Mouse (Mus musculus): ENCODE measurements at regions not wholly inside any gene's neighbourhood (a gene's known extent, or its start where the extent isn't known, plus 50 kb on each side); places are given as distances from the start of the nearest gene placed in this dataset.
"Not testable (repeated sequence)": the region's sequence is repeated elsewhere in the genome, so short reads cannot be mapped to it uniquely, and the experiment has no call there.

DNA sequence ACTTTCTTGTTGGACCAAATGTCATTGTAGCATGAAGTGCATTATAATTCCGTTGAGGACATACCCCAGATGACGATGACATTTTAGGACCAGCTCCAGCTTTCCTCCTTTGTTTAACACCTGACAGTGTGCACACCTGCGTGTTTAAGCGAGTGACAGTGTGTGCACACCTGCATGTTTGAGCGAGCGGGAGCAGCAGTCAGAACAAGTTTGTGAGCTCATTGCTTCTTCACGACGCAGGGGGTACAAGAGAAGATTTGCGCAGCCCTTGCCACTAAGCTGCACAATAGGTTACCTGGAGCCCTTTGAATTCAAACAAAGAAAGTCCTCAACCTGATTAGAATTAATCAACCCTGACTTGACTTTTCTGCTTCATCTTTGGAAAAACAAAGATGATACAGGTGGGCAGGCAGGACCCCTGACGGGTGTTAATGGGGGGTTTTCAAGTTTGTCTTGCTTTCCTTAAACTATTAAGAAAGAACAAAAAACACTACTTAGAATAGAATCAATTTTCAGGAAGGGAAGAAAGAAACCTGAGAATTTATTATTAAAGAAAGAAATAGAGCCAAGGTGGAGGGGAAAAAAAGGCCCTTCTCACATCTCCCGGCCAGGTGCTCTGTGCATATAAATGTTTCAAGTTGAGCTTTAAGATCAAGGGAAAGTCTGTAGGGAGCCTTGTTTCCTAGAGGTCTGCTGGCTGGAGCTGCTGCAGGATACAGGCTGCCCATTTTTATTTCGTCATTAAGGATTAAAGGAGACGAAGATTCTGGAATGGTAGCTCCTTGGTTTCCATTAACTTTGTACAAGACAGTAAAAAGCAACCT, 144.8 kb upstream of the Ttc29 start:
- no peak for DNase-seq (ENCODE audit: low spot score)

DNA sequence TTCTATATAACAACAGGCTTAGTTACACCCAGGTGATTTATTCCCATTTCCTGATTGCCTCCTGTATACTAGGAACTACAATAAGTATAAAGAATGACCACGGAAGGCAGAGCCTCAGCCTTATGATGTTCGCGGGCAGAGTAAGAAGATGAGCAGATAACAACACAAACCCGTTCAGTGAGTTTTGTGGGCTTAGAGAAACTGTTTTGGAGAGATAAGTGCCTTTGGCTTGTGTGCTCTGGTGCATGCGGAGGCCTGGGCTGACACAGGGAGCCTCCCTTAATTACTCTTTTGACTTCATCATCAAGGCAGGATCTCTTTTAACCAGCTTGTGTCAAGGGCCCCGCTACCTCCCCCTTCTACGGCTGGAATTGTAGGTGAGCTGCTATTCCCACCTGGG, 139.3 kb upstream of the Ttc29 start:
- DNase-seq (ENCODE audit: low spot score): no peak

DNA sequence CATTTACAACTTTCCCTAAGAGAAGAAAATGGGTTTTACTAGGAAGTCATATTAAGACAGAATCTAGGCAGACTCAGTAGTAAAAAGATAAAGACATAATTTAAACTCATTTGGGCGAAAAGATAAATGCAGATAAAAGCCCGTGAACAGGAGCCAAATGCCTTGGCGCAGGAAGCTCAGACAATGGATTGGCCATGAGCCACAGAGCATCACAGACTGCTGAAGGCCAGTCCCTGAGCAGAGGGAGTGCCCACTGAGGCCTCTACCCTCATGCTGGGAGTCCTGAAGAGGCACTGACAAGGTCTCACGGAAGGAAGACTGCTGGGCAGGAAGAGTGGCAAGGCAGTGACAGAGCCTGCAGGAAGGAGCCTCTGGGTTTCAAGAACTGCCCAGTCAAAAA, 136.0 kb upstream of the Ttc29 start:
- peak; percentile 36 for DNase-seq (ENCODE audit: low spot score)

DNA sequence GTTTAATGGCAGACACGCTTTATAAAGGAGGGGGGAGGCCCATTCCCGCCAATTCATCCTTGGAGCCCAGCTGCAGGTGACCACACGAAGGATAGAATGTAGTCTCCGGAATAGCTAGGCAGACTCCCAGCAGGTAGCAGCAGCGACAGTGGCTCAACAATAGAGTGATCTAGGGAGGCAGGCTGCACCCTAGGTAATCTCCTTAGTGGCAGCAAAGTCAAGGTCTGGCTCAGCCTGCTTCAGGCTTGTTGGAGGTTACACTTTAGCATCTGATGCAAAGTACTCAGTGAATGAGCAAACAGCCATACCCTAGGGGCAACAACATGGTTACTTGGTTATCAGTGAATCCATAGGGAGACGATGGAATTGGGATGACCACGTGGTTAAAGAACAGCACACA, 131.7 kb upstream of the Ttc29 start:
- not testable (repeated sequence) for DNase-seq (ENCODE audit: low spot score)

DNA sequence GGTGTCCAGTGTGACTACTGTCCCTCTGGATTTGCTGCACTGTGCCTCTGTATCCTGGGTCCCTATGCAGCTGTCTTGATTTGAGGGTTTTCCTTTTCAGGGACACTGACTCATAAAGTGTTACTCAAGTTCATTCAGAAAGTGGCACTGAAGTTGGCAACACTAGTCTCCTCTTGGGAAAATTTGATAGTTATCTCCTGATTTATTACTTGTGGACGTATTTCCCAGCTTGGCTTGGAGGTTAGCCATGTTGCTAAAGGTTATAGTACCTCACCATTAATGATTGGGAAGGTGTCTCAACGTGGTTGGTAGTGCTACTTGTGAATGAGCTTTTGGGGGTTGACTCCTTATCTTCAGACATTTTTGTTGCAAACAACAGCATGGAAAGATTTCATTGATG, 130.1 kb upstream of the Ttc29 start:
- no peak for DNase-seq (ENCODE audit: low spot score)

DNA sequence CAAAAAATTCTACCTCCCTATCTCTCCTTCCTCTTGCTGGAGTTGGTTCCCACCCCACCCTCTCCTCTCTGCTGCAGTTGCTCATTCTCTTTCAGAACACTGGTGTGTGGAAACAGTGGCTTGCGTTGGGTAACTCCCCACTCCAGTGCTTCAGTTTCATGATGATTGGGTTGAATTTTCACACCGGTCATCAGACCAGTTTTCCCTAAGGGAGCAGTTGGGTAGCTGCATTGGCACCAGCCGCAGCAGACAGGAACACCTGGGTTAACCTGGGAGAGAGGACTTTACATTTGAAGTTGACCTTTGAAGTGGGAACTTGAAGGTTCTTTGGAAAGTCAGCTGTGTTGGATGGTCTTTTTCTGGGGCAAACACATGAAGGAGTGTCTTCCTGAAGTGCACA, 126.7 kb upstream of the Ttc29 start:
- DNase-seq (ENCODE audit: low spot score): no peak

DNA sequence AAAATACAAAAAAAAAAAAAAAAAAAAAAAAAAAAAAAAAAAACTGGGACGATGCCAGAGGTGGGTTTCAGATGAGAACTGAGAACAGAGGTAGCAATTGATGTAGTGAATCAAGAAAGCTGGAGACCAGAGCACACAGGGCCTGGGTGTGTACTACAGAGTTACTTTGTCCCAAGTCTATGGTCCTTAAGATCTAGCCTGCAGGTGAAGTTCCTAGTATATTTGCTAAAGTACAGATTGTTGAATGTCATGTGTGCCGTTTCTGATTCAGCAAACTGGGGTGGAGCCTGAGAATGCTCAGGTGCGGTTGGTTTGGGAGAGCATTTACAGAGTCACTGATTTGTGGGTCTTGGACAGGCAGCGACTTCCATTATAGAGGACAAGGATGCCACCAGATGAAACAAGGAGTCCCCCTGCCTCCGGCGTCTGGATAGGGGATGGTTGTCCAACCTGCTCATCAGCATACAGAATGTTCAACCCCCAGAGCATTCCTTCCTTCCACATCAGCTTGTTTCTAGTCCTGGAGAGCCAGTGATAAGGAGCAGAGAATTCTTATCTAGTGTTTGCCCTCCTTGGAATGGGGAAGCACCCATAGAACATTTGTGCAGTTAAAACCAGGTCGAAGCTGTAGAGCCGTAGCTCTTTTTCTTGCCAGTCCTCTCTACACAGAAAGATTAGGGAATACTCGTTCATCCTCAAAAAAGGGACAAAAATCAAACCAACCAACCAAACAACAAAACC, 122.5 kb upstream of the Ttc29 start:
- DNase-seq (ENCODE audit: low spot score): no peak

DNA sequence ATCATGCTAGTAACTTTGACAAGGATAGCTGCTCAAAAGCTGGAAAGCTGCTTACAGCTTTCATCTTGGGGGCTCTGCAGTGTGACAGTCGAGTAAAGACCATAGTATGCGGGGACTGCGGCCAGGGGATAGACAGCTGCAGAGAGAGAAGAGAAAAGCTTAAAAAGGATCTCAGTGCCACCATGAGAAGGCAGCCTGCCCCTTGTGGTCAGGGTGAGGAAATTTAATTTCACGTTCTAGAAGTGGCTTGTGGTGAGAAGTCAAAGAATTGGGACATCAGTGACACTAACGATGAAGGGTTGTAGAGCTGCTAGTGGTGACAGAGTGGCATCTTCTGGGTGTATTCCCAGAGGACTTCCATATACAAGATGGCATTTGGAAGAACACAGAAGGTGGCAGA, 116.7 kb upstream of the Ttc29 start:
- DNase-seq (ENCODE audit: low spot score): no peak

DNA sequence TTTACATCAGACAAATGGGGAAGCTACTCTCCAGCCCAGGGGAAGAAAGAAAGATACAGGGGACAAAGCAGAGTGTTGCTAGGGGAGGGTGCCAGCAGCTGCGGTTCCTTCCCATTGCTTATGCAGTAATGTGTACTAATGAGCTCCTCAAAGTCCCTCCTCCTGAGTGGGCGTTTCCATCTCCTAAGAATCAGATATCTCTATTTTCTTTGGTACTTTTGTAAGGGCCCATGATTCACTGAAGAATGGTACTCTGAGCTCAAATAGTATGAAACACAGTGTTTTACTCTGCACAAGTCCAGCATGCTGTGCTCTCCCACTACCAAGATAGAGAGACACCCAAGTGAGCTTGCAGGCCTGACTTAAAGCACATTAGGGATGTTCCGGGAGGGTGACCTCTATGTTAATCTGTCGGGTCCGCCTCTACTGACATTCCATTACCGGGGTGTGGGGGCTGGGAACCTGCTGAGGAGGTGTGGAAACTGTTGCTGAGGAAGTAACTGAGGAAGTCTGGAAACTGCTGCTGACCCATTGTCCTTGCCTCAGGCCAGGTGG, 114.8 kb upstream of the Ttc29 start:
- no peak for DNase-seq (ENCODE audit: low spot score)

DNA sequence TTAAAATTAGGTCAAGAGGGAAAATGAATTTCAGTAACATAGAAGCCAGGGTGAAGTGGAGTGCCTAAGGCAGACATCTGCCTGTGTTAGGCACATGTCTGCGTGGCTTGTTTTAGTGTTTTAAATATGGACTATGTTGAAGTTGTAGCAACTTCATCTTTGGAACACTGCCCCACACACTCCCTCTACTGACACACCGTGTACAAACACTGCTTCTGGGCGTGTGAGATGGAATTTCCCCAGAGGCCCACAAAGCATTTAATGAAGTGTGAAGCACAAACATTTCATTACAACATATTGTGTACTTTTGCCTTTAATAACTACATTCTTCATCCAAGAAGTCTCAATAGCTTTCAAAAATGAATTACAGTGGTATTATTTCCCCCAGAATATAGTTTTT, 114.0 kb upstream of the Ttc29 start:
- no peak for DNase-seq (ENCODE audit: low spot score)

DNA sequence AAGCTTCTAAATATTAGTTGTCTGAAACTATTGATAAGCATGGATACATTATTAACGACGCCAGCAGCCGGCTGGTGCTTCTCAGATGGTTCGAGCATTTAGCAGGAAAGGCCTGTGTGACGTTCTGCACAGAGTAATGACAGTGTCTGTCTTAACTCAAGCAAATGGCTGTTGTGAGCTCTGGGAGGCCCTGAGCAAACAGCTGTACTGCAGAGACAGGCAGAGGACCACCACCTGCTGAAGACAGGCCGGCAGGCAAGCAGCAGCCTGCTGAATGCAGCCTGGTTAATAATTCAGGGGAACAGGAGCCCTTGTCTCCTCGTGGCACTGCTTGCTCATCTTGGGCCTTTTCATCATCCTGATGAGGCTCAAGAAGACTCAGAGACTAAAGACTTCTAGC, 105.8 kb upstream of the Ttc29 start:
- DNase-seq (ENCODE audit: low spot score): no peak

DNA sequence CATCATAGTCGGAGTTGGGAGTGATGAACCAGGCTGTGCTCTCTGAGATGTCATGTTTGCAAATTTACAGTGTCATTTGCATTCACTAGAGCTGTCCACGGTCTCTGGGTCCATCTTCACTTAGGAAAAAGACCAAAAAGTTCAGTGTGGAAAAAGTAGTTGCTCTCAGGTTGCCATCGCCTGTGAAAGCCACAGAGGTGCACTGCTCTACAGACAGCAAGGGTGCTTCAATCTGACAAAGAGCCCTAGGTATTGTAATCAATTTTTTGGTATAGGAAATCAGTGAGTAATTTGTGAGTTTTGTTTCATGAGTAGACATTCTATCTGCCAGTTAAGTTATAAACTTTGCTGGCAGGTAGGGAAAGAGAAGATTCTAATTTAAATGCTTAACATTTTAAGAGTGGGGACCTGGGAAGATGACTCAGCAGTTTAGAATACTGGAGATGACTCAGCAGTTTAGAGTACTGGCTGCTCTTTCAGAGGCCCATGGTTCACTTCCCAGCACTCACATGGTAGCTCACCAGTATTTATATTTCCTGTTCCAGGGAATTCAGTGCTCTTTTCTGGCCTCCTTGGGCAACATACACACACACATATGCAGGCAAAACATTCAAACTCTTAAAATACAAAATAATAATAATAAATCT, 103.0 kb upstream of the Ttc29 start:
- no peak for DNase-seq (ENCODE audit: low spot score)

DNA sequence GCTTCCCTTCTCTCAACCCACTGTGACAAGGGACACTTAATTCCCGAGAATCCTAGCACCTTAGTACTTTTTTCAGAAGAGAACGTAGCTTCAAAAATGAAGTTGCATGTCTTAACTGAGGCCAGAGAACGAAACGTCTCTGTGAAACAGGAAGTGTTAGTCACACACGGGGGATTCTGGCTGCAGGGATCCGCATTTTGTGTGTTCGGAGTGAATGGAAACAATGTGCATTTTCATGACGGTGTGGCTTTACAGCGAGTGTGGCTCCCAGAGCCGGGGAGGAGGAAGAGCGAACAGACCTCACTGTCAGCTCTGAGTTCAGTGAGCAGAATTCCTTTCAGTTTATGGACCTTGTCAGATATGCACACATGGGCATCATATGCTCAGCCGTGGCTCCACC, 100.0 kb upstream of the Ttc29 start:
- DNase-seq (ENCODE audit: low spot score): no peak

DNA sequence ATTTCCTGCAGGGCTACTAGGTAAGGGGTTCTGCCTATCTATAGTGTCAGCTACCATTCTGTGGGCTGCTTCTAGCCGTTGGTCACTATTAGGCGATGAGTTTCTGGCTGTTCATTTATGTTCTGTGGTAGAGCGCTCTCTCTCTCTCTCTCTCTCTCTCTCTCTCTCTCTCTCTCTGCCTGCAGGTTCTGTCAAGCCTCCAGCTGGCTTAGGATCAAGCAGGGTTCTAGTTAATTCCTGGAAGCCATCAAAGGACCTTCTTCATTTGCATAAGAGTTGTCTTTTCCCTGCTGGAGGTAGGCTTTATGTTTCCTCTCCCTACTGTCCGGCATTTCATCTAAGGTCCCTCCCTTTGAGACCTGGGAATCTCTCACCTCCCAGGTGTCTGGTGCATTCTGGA, 98.6 kb upstream of the Ttc29 start:
- DNase-seq (ENCODE audit: low spot score): no peak

DNA sequence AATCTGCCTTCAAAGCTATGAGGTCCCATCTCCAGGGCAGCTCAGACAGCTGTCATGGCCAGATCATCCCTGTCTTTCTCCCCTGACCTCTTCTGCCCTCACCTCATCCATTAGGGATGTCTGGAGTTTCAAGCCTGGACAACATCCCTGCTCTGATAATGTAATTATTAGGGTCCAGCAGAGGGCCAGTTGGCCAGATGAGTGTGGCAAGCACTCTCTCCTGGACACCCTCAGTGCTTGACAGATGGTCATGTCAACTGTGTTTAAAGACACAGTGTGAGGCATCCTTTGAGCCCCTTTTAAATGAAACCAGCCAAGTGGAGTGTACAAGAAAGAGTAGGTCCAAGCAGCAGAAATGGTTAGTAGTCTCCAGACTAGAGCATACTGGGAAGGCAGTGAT, 95.9 kb upstream of the Ttc29 start:
- DNase-seq (ENCODE audit: low spot score): no peak

DNA sequence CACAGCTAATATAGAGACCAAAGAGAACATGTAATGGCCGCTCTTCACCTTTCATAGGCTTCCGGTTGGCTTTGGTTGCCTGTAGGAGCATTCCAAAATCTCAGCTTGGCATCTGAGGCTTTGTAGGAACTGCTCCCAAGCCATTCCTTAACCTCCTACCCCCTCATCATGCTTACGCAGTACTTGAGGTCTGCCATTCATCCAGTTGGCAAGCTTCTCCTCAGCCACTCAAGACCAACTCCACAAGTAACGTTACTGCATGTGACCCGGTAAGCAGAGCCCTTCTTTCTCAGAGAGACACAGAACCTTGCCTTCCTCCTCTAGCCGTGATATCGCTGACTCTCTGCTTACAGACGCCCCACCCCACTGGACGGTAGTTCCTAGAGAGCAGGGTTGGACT, 94.6 kb upstream of the Ttc29 start:
- no peak for DNase-seq (ENCODE audit: low spot score)

DNA sequence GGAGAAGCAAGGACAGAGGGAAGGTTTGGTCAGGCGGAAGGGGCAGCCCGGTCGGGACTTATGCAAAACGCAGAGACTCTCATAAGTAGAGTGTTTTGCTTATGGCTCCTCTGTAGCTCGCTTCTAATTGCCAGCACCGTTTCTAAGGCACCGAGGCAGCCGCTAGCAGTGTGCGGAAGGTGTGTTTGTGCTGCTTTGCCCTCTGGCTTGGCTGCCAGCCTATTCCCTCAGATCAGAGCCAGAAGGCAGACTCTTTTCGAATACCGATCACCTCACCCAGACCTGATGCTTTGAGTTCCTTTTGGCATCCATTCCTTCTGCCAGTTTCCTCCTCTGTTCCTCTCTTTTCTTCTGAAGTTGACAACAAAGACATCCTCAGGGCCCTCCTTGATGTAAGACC, 93.4 kb upstream of the Ttc29 start:
- DNase-seq (ENCODE audit: low spot score): no peak

DNA sequence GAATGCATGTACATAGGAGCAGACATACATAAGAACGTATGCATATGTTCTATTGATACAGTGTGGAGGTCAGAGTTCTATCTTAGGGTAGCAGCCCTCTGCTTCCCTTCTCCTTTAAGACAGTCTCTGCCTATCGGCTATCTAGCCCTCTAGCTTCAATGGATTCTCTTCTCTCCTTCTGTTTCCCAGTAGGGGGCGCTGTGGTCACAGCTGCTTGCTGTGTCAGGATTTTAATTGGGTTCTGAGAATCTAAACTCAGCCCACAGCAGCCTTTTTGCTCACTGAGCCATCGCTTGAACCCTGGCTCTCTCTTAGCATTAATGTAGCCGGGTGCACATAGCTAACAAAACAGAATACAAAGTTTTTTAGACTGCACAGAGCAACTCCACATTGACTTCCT, 88.8 kb upstream of the Ttc29 start:
- no peak for DNase-seq (ENCODE audit: low spot score)

DNA sequence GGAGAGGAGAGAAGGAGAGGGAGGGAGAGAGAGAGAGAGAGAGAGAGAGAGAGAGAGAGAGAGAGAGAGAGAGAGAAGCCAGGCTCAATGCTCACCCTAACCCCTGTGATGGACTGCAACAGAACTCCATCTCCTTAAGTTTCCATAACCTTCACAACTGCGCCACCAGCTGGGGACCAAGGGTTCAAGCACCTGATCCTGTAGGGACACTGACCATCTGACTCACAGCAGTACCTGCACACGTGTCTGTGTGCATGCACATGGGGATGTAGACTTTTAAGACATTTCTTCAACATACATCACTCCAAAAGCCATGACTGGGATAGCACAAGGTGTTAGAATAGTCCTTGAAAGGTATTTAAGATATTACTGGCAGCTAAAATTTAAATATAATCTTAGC, 85.2 kb upstream of the Ttc29 start:
- DNase-seq (ENCODE audit: low spot score): no peak

DNA sequence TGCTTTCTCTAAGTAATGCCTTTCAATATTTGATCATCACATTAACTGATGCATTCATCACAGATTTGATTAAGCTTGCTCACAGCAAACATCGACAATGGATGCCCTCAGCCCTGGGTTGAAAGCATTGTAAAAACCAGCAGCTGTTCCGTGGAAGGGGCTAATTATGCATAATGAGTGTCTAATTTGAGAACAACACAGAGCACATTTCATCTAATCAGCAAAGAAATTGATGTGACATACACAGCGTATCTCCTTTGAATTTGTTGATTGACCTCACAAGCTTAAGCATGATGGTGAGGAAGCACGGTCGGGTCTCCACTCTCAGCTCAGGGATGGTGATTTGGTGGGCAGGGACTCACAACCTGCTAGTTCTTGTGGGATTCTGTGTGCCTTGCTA, 84.0 kb upstream of the Ttc29 start:
- no peak for DNase-seq (ENCODE audit: low spot score)

DNA sequence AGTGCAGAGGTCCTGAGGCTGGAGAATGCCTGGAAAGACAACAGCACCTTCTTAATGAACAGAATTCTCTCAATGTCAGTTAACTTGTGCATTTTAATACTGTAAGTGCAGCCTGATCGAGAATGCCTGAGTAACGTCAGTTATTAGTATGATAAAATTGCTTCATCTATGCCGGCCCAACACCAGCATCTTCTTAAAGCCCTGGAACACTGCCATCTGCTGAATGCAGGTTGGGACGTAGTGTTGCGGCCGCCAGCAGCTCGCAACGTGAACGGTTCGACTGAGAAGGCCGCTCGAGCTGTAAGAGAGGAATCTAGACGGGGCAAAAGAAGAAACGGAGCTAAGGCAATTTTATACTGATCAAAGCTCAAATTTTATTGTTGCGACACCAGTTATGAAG, 73.6 kb upstream of the Ttc29 start:
- DNase-seq (ENCODE audit: low spot score): not testable (repeated sequence)

DNA sequence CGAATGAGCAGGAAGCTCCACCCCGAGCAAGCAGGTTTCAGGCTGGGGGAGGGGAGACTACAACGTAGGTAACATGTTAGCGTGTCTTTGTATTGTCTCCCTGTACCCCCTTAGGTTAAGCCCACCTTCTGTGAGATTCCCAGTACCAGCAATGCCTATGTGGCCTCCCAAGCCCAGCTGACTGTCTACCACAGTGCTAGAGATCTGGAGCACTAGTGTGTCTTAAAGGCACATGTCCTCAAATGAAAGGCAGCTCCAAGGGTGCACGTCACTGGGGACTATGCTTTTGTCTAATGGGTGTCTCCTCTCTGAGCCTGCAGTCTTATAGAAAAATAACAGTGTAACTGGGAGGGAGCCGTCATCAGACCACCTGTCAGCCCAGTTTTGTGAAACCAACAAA, 65.9 kb upstream of the Ttc29 start:
- DNase-seq (ENCODE audit: low spot score): no peak

DNA sequence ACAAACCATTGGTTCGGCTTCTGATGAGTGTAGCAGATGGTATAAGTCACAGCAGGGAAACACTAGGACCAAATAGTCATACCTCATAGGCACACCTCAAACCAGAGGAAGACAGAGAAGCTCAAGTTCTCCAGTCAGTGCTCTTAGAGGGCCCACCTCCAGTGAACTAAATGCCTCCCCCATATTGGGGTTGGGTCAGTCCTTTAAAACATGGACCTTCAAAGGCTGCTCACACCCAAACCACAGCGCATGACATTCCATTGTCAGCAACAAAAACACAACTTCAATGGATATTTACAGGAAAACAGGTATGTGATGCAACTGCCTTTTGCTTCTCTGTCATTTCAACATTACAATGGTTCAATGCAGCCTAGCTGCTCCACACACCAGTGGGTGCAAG, 65.1 kb upstream of the Ttc29 start:
- no peak for DNase-seq (ENCODE audit: low spot score)
